Mouse (Mus musculus): ENCODE measurements at regions not wholly inside any gene's neighbourhood (a gene's known extent, or its start where the extent isn't known, plus 50 kb on each side); places are given as distances from the start of the nearest gene placed in this dataset.
A peak's percentile ranks its signal among the peaks of the same experiment; 100 is the strongest.

DNA sequence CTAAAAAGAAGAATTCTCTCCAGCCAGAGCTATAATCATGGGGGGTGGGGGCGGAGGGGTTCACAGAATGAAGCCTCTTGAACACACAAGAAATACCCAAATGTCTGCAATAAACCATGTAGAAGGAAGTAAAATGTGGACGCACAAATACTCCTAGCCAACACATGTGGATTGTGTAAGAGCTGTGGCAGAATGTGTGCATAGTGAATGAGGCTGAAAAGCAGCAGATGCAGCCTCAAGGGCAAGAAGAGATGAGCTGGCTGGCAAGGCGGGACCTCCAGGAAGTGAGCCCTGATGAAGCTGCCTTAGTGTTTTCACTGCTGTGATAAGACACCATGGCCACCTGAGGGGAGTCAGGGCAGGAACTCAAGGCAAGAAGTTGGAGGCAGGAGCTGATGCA is 53.3 kb upstream of the Arhgap28 start:
- Histone ChIP-seq H3K9ac (ENCODE audit: low read length) (no peak overlapping the region), H3K4me2 (ENCODE audit: low read depth, low read length) (no peak overlapping the region), H3K27me3 (ENCODE audit: control insufficient read depth, insufficient read depth, low read depth, low read length) (no peaks in the 10 kb centered on the region), H3K36me3 (ENCODE audit: control insufficient read depth, insufficient read depth, low read length) (no peaks in the 10 kb centered on the region), H3K4me1 (replicated peaks; ENCODE audit: control insufficient read depth, insufficient read depth, low read length) (no peaks in the 10 kb centered on the region), H3K27ac (ENCODE audit: low read length) (no peak overlapping the region), H3K4me3 (ENCODE audit: low read length) (no peak overlapping the region), H3K9me3 (ENCODE audit: control insufficient read depth, low read length) (no peaks in the 10 kb centered on the region)
- ATAC-seq (ENCODE audit: low read depth): no peak
- WGBS: 87% methylated on average over 3 of the region's 3 CpGs

DNA sequence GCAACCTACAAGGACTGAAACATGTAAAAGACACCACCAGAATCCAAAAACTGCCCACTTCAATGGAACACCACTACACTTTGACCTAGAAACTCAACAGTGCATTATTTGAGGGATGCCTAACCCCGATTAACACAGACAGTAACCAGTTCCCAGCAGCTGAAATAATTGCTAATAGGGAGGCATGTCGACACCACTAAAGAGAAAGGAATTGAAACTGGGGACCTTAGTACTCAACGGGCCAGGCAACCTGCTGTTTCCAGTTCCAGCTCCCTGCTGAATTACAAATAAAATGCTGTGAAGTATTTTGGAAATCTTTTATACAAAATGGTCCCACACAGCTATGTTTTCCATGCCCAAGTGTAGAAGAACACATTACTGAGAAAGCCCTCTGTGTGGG is 56.5 kb upstream of the Arhgap28 start:
- H3K36me3 ChIP-seq (ENCODE audit: control insufficient read depth, insufficient read depth, low read length): no peaks in the 10 kb centered on the region
- H3K27me3 ChIP-seq (ENCODE audit: control insufficient read depth, insufficient read depth, low read depth, low read length): no peaks in the 10 kb centered on the region
- no peak overlapping the region for H3K4me2 ChIP-seq (ENCODE audit: low read depth, low read length)
- H3K9ac ChIP-seq (ENCODE audit: low read length): no peak overlapping the region
- no peak overlapping the region for H3K27ac ChIP-seq (ENCODE audit: low read length)
- no peaks in the 10 kb centered on the region for H3K9me3 ChIP-seq (ENCODE audit: control insufficient read depth, low read length)
- 77% methylated on average over 3 of the region's 3 CpGs for WGBS
- no peak overlapping the region for H3K4me3 ChIP-seq (ENCODE audit: low read length)
- ATAC-seq (ENCODE audit: low read depth): no peak
- no peaks in the 10 kb centered on the region for H3K4me1 ChIP-seq (replicated peaks; ENCODE audit: control insufficient read depth, insufficient read depth, low read length)

DNA sequence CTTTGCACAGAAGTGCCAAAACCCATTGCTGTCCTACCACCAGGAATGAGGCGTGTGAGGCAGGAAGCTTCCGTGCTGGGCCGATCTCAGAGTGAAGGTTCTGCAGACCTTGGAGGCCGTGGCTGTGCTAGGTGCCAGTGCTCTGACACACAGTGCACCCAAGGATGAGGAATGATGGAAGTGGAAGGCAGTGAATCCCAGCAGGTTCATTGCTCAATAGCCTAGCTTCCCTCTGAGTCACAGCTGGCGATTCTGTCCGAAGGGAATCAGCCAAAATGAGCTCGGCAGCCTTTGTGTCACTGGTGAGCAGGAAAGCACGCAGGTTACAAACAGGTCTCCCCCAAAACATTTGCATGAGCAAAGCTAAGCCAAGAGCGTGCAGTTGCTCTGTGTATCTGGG is 61.8 kb upstream of the Arhgap28 start:
- no peaks in the 10 kb centered on the region for H3K27me3 ChIP-seq (ENCODE audit: control insufficient read depth, insufficient read depth, low read depth, low read length)
- ATAC-seq (ENCODE audit: low read depth): no peak
- no peak overlapping the region for H3K27ac ChIP-seq (ENCODE audit: low read length)
- peaks cover 17% of the 10 kb centered on the region for H3K4me1 ChIP-seq (replicated peaks; ENCODE audit: control insufficient read depth, insufficient read depth, low read length)
- H3K36me3 ChIP-seq (ENCODE audit: control insufficient read depth, insufficient read depth, low read length): no peaks in the 10 kb centered on the region
- H3K4me3 ChIP-seq (ENCODE audit: low read length): no peak overlapping the region
- 88% methylated on average over 9 of the region's 9 CpGs for WGBS
- no peak overlapping the region for H3K4me2 ChIP-seq (ENCODE audit: low read depth, low read length)
- H3K9ac ChIP-seq (ENCODE audit: low read length): no peak overlapping the region
- H3K9me3 ChIP-seq (ENCODE audit: control insufficient read depth, low read length): no peaks in the 10 kb centered on the region

DNA sequence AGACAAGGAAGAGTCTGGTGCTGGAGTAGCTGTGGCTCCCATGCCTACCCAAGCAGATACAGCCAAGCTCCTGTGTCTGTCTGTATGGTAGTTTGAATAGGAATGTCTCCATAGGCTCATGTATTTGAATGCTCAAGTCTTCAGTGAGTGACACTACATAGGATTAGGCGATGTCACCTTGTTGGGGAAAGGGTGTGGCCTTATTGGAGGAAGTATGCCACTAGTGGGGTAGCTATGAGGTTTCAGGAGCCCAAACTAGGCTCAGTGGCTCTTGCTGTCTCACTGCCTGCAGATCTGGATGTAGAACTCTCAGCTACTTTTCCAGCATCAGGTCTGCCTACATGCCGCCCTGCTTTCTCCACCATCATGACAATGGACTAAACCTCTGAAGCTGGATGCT is 62.3 kb upstream of the Arhgap28 start:
- no peak overlapping the region for H3K4me3 ChIP-seq (ENCODE audit: low read length)
- H3K9me3 ChIP-seq (ENCODE audit: control insufficient read depth, low read length): no peaks in the 10 kb centered on the region
- no peak overlapping the region for H3K9ac ChIP-seq (ENCODE audit: low read length)
- H3K27me3 ChIP-seq (ENCODE audit: control insufficient read depth, insufficient read depth, low read depth, low read length): no peaks in the 10 kb centered on the region
- H3K4me1 ChIP-seq (replicated peaks; ENCODE audit: control insufficient read depth, insufficient read depth, low read length): peaks cover 20% of the 10 kb centered on the region
- no peak for ATAC-seq (ENCODE audit: low read depth)
- WGBS: 93% methylated on average over 2 of the region's 2 CpGs
- H3K36me3 ChIP-seq (ENCODE audit: control insufficient read depth, insufficient read depth, low read length): no peaks in the 10 kb centered on the region
- no peak overlapping the region for H3K4me2 ChIP-seq (ENCODE audit: low read depth, low read length)
- H3K27ac ChIP-seq (ENCODE audit: low read length): no peak overlapping the region

DNA sequence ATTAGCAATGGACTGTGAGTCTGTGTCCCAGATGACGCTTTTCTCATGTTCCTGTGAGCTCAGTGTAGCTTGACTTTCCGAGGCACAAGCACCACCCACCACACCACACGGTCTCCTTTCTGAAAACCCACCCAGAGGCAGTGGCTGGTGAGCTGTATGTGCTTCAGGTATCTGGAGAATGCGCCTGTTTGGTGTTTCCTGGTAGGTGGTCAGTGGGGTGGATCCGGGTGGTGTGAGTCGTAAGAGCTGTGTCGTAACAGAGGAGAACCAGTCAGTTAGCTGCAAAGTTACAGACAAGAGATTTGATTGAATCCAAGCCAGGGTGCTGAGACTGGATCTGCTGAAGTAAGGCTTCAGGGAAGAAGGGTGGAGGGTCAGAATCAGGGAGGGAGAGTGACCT is 65.1 kb upstream of the Arhgap28 start:
- peak overlapping the region; percentile 34 for H3K4me2 ChIP-seq (ENCODE audit: low read depth, low read length)
- H3K9ac ChIP-seq (ENCODE audit: low read length): peak overlapping the region; percentile 24
- no peaks in the 10 kb centered on the region for H3K36me3 ChIP-seq (ENCODE audit: control insufficient read depth, insufficient read depth, low read length)
- H3K4me1 ChIP-seq (replicated peaks; ENCODE audit: control insufficient read depth, insufficient read depth, low read length): peaks cover 23% of the 10 kb centered on the region
- ATAC-seq (ENCODE audit: low read depth): no peak
- 29% methylated on average over 7 of the region's 7 CpGs for WGBS
- H3K9me3 ChIP-seq (ENCODE audit: control insufficient read depth, low read length): no peaks in the 10 kb centered on the region
- H3K27me3 ChIP-seq (ENCODE audit: control insufficient read depth, insufficient read depth, low read depth, low read length): no peaks in the 10 kb centered on the region
- H3K27ac ChIP-seq (ENCODE audit: low read length): peak overlapping the region; percentile 41
- H3K4me3 ChIP-seq (ENCODE audit: low read length): no peak overlapping the region

DNA sequence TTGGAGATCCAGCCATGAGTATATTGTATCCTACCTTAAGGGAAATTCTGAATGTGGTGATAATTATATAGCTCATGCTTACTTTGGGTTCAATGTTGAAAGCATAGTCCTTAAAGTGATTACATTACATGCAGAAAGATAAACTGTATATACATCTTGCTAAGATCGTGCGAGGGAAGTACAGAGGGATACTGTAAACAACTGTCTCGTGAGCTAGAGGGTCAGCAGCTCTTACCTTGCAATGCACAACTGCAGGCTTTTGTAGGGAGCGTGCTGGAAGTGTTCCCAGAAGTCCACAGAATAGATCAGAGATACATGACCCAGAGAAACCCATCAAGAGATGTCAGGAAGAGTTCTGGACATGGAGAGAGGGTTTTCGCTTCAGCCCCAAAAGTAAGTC is 65.6 kb upstream of the Arhgap28 start:
- 45% methylated on average over 5 of the region's 5 CpGs for WGBS
- peaks cover 23% of the 10 kb centered on the region for H3K4me1 ChIP-seq (replicated peaks; ENCODE audit: control insufficient read depth, insufficient read depth, low read length)
- peak overlapping the region; percentile 34; the same call in 1 of the 2 replicates for H3K4me2 ChIP-seq (ENCODE audit: low read depth, low read length)
- no peaks in the 10 kb centered on the region for H3K36me3 ChIP-seq (ENCODE audit: control insufficient read depth, insufficient read depth, low read length)
- peak overlapping the region; percentile 41 for H3K27ac ChIP-seq (ENCODE audit: low read length)
- no peaks in the 10 kb centered on the region for H3K9me3 ChIP-seq (ENCODE audit: control insufficient read depth, low read length)
- ATAC-seq (ENCODE audit: low read depth): no peak
- H3K9ac ChIP-seq (ENCODE audit: low read length): no peak overlapping the region
- H3K27me3 ChIP-seq (ENCODE audit: control insufficient read depth, insufficient read depth, low read depth, low read length): no peaks in the 10 kb centered on the region
- no peak overlapping the region for H3K4me3 ChIP-seq (ENCODE audit: low read length)

DNA sequence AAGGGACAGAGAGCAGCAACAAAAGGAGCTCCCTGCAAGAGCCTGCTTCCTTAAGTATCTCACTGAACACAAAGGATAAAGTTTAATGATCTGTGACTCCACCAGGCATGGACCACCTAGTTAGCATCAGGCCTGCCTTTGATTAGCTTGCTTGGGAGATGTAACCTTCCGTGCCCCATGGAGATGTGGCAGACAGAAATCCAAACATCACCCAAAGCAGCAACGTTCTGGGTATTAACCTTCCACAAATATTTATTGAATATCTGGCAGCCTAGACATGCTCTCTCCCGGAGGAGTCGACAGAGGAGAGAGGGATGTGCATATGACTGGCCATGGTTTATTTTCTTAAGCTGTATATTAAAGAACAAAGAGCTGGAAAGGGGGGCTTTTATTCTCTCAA is 67.6 kb upstream of the Arhgap28 start:
- H3K4me1 ChIP-seq (replicated peaks; ENCODE audit: control insufficient read depth, insufficient read depth, low read length): peaks cover 28% of the 10 kb centered on the region
- ATAC-seq (ENCODE audit: low read depth): peak; percentile 90

DNA sequence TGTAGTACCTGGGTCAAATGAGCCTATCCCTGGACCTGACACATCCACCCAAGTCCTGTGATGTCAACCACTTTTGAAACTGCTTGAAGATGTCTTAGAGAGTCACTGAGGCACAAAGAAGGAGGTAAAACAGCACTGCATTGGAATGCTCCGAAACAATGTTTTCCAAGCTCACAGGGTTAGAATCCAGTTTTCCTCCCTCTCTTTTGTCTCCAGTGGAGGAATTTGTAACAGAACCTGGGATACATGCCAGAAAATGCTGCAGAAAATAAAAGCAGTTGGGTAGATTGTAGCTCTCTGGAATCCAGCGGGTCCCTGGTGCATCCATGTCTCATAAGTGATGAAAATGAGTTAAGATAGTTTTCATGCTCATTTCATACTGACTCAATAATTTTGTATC is 71.8 kb upstream of the Arhgap28 start:
- Histone ChIP-seq H3K27ac (ENCODE audit: low read length) (peak overlapping the region; percentile 36), H3K4me1 (replicated peaks; ENCODE audit: control insufficient read depth, insufficient read depth, low read length) (peaks cover 11% of the 10 kb centered on the region), H3K9ac (ENCODE audit: low read length) (no peak overlapping the region), H3K4me2 (ENCODE audit: low read depth, low read length) (no peak overlapping the region), H3K9me3 (ENCODE audit: control insufficient read depth, low read length) (no peaks in the 10 kb centered on the region), H3K27me3 (ENCODE audit: control insufficient read depth, insufficient read depth, low read depth, low read length) (no peaks in the 10 kb centered on the region), H3K36me3 (ENCODE audit: control insufficient read depth, insufficient read depth, low read length) (no peaks in the 10 kb centered on the region), H3K4me3 (ENCODE audit: low read length) (no peak overlapping the region)
- WGBS: 43% methylated on average over 2 of the region's 2 CpGs
- peak; percentile 29; the same call in 1 of the 2 replicates for ATAC-seq (ENCODE audit: low read depth)

More for the DNA sequence above, 67.6 kb upstream of the Arhgap28 start:
- Histone ChIP-seq H3K36me3 (ENCODE audit: control insufficient read depth, insufficient read depth, low read length) (no peaks in the 10 kb centered on the region), H3K9me3 (ENCODE audit: control insufficient read depth, low read length) (no peaks in the 10 kb centered on the region), H3K9ac (ENCODE audit: low read length) (no peak overlapping the region), H3K4me3 (ENCODE audit: low read length) (no peak overlapping the region), H3K27ac (ENCODE audit: low read length) (peak overlapping the region; percentile 59; the same call in 1 of the 2 replicates), H3K4me2 (ENCODE audit: low read depth, low read length) (no peak overlapping the region), H3K27me3 (ENCODE audit: control insufficient read depth, insufficient read depth, low read depth, low read length) (no peaks in the 10 kb centered on the region)
- WGBS: 25% methylated on average over 4 of the region's 4 CpGs

DNA sequence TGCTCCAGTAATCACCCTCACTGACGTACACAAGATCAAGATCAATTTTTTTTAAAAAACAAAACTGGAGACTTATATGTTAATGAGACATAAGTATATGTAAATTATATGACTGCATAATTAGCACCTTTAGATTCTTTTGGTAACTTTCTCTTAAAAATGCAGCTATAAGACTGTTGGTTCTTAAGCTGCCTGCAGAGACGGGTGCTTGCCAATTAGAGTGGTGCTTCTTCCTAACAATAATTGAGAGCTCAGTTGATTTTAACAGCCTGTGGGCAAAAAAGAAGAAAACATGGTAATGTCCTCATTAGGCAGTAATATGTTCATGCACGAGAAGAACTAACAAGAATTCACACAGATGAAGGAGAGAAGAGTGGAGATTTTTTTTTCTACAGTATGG is 74.8 kb upstream of the Arhgap28 start:
- 83% methylated on average over 3 of the region's 3 CpGs for WGBS
- no peaks in the 10 kb centered on the region for H3K9me3 ChIP-seq (ENCODE audit: control insufficient read depth, low read length)
- no peak overlapping the region for H3K9ac ChIP-seq (ENCODE audit: low read length)

DNA sequence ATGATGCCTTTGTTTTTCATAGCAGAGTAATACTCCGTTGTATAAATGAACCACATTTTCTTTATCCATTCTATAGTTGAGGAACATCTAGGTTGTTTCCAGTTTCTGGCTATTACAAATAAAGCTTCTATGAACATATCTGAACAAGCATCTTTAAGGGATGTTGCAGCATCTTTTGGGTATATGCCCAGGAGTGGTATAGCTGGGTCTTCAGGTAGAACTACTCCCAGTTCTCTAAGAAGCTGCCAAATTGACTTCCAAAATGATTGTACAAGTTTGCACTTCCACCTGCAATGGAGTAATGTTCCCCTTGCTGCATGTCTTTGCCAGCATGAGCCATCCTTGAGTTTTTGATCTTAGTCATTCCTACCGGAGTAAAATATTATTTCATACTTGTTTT is 80.5 kb upstream of the Arhgap28 start:
- H3K27me3 ChIP-seq (ENCODE audit: control insufficient read depth, insufficient read depth, low read depth, low read length): no peaks in the 10 kb centered on the region
- no peak for ATAC-seq (ENCODE audit: low read depth)
- H3K27ac ChIP-seq (ENCODE audit: low read length): no peak overlapping the region
- H3K9ac ChIP-seq (ENCODE audit: low read length): no peak overlapping the region
- WGBS: 90% methylated on average over 2 of the region's 2 CpGs
- H3K4me1 ChIP-seq (replicated peaks; ENCODE audit: control insufficient read depth, insufficient read depth, low read length): no peaks in the 10 kb centered on the region; the same call in 1 of the 2 replicates
- no peak overlapping the region for H3K4me2 ChIP-seq (ENCODE audit: low read depth, low read length)
- no peaks in the 10 kb centered on the region for H3K9me3 ChIP-seq (ENCODE audit: control insufficient read depth, low read length)
- no peak overlapping the region for H3K4me3 ChIP-seq (ENCODE audit: low read length)
- H3K36me3 ChIP-seq (ENCODE audit: control insufficient read depth, insufficient read depth, low read length): no peaks in the 10 kb centered on the region

More for the DNA sequence above, 74.8 kb upstream of the Arhgap28 start:
- no peaks in the 10 kb centered on the region for H3K27me3 ChIP-seq (ENCODE audit: control insufficient read depth, insufficient read depth, low read depth, low read length)
- H3K4me2 ChIP-seq (ENCODE audit: low read depth, low read length): no peak overlapping the region
- no peak overlapping the region for H3K27ac ChIP-seq (ENCODE audit: low read length)
- peaks cover 5% of the 10 kb centered on the region; the same call in 1 of the 2 replicates for H3K4me1 ChIP-seq (replicated peaks; ENCODE audit: control insufficient read depth, insufficient read depth, low read length)
- H3K36me3 ChIP-seq (ENCODE audit: control insufficient read depth, insufficient read depth, low read length): no peaks in the 10 kb centered on the region
- no peak for ATAC-seq (ENCODE audit: low read depth)
- no peak overlapping the region for H3K4me3 ChIP-seq (ENCODE audit: low read length)

Data from lung, embryonic 16.5 days (tissue).